Mouse (Mus musculus) layer of hippocampus, postnatal 10 days (tissue): ENCODE results near the gene C130026I21Rik. TPM values are rescaled to one million over a fixed set of nuclear protein-coding genes. Genes with fewer than 3 reads are reported as not detected.
"Not testable (repeated sequence)": the region's sequence is repeated elsewhere in the genome, so short reads cannot be mapped to it uniquely, and the experiment has no call there.

Experiments
- DNase-seq, 2 experiments: peaks; one replicate each; pipeline ENCODE4 v3.0.0; 2021; ENCODE audit warnings: low spot score in 2 of 2
- total RNA-seq, 2 experiments: library from RNA; stranded (reverse); gene quantifications; 2 replicates each; pipeline ENCODE4 v1.2.3; 2021

The C130026I21Rik gene
- total RNA-seq, 2 experiments from 2014 or later, result 0.42 to 0.69 TPM

DNA sequence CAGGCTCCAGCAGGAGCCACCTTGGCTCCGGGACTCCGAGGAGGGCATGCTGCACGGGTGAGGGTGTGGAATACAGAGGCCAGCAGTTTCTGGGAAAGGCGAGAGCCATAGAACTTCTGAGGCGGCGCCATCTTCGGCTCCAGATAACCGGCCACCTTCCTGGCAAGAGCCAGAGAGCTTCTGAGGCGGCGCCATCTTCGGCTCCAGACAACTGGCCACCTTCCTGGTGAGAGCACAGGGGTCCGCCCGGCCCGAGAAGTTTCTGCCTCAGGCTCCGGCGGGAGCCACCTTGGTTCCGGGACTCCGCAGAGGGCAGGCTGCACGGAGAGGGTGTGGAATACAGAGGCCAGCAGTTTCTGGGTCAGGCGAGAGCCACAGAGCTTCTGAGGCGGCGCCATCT lies 136.7 kb downstream of the C130026I21Rik start:
- DNase-seq, result not testable (repeated sequence)

DNA sequence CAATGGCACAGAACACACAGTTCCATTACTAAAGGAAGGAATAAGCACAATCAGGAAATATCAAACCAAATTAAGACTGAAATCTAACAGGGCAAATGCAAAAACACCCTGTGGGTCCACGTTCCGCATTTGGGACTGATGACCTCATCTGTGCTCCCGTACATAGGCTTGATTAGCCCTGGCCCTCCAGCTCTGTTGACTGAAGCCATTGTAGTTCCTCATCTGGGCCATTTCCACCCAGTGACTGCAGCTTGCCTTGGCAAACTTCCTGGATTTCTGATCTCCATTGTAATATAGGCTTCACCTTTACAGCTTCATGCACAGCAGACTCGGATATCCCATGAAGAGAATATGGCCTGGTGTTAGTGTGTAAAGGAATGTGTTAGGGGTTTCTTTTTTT lies 148.5 kb downstream of the C130026I21Rik start:
- not testable (repeated sequence) for DNase-seq

DNA sequence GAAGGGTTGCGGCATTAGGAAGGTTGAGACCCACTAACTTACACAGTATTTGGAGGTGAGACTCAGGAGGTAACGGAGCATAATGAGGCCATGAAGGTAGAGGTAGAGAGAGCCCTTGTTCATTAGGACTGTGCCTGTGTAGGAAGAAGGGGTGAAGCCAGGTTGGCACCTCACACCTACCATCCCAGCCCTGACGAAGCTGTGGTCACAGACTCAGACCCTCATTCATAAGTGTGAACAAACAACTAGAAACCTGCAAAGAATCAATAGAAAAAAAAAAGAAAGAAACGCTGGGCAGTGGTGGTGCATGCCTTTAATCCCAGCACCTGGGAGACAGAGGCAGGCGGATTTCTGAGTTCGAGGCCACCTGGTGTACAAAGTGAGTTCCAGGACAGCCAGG lies 152.0 kb downstream of the C130026I21Rik start:
- not testable (repeated sequence) for DNase-seq

DNA sequence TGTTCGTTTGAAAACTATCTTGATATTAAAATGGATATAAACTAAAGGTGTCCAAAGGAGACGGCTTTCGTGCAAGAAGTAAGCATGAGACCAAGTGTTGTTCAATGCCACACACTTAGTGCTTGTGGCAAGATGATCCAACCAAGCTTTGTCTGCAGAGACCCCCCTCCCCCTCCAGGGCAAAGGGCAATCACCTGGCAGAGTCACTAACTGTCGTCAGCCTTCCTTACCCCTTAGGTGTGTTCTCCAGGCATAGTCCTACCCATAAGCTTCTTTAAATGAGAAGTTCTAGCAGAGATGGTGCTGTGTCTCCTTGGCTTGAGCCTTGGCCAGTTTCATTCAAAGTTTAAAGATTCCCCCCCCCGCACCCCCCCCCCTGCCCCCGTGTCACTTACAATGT lies 152.8 kb downstream of the C130026I21Rik start:
- not testable (repeated sequence) for DNase-seq

DNA sequence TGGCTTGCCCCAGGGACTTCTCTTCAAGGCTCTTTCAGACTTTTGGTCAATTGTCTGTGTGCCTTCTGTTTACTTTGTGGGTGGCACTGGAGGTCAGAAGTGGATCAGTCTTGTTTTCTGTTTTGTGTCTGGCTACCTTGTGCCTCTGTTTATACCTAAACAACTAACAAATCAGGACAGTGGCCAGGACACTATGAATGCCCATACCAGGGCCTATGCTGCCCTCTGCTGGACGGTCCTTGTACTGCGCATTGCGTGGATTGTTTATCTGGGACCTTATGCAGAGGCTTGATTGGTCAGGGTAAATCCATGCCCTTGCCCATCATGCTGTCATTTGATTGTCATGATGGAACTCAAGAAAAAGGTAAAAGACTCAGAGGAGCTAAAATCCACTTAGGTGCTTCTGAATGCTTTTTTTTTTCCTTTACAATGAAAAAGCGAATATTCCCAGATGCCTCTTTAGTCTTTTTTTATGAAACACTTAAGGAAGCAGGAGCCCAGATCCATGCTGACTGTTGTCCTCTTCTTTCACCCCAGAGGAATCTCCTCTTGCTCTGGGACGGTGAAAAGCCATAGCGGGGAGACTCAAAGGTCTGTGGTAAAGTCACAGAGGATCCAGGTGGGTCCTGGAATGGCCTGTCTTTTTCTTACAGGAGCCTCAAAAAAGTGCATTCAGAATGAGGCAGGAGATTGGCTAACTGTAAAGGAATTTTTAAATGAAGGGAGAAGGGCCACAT lies 155.5 kb downstream of the C130026I21Rik start:
- peak; percentile 47 to 54 for DNase-seq

DNA sequence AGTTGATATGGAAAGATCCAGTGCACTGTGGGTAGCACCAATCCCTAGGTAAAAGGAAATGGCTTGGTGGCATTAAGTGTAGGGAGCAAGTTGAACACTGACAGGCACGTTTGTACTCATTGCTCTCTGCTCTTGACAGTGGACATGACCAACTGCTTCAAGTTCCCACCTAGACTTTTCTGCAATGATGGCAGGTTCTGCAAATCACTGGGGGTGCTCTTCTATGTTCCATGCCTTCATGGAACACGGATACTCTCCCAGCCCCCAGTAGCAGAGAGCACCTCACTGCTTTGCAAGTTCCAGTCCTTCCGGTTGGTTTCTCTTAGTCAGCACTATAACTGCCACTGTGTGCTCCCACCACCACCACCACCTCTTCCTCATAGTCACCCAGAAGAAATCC lies 156.3 kb downstream of the C130026I21Rik start:
- not testable (repeated sequence) for DNase-seq

DNA sequence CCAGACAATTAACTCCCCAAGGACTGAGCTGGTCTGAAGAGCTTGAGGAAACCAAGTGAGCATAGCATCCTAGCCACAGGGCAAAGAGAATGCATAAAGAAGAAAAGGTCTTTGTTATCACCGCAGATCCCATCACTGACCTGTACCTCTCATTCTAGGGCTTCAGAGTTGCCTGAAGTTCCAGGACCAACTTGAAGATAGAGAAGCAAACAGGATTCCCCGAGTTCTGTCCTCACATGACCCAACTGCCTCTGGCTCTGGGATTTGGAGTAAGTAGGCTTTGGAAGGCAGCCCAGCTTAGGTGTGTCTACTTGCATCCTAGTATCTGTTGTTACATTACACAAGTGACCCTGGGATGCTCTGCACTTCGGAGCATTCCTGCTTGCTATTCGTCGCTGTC lies 157.5 kb downstream of the C130026I21Rik start:
- DNase-seq, result not testable (repeated sequence)

DNA sequence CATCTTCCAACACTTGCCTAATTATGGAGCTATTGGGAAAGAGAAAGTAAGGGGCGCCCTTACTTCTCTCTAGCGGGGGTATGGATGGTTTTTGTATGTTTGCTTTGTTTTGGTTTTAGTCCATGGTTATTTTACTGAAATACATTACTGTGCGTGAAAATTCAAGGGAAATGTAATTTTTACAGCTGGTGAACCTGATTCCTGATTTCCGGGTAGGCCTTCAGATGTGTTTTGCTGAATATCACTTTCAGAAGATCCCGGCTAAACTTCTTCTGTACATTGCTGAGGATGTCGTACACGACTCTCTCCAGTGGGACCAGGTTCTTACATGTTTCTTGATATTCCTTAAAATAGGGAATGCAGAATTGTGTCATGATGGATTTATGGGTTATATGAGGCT lies 158.1 kb downstream of the C130026I21Rik start:
- not testable (repeated sequence) for DNase-seq

DNA sequence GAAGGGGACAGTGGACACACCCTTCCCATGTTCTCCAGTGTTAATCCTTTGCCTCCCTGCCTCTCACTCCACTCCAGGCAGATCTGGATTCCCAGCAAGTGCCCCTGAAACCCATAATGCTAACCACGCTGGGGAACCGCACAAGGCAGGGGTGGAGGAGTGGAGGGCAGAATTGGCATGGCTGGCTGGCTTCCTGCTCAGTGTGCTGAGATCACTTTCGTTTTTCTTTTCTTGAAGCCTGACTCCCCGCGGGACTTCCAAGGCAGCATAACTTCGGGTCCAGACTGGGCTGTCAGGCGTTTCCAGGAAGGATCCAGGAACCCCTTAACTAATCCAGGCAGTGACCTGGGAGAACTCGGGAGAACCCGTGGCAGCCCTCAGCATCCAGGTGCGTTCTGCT lies 158.8 kb downstream of the C130026I21Rik start:
- not testable (repeated sequence) for DNase-seq

DNA sequence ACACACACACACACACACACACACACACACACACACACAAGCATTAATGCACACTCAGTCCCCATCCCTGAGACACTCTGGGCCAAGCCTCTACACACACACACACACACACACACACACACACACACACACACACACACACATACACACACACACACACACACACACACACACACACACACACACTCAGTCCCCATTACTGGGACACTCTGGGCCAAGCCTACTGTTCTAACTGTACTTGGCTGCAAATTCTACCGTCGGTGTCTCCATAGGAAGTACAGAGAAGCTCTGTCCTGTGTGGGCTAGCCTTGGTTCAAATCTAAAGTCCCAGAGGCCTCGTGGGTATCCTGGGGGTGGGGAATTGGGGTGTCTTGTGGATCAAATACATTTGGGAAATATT lies 159.5 kb downstream of the C130026I21Rik start:
- not testable (repeated sequence) for DNase-seq

DNA sequence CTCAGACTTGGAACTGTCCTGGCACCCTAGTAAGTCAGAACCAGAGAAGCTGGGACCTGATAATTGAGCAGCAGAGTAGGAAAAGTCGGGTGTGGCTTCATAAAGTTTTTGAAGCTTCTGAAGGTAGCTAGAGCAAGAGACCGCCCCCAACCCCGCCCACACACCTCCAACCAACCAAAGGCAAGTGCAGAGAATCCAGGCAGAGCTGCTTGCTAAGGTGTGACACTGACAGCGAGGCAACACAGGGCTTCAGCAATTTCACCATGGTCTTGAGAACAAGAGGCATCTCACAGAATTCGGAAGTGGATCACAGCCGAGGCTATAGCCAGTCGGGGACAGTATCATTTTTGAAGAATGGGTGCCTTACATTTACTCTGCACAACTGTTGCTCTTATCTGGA lies 160.6 kb downstream of the C130026I21Rik start, which contains the start of gene A530032D15Rik:
TSS of gene A530032D15Rik (minus strand) at position 101 of the 400 bp plus-strand sequence.
- DNase-seq, result not testable (repeated sequence)

DNA sequence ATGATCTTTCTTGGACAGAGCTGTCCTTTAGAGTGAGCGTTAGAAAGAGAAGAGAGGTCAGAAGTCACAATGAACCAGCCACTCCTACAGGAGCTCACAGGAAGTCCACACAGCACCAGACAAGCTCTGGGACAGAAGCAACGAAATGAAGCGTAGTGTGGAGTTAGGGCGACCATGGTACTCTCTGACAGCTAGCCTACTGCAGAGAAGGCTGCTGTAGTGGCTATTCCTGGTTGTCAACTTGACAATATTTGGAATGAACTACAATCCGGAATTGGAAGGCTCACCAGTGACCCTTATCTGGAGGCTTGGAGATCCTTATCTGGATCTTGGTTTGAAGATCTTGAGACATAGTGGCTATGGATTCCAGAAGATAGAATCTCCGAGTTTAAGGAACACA lies 164.4 kb downstream of the C130026I21Rik start:
- not testable (repeated sequence) for DNase-seq

DNA sequence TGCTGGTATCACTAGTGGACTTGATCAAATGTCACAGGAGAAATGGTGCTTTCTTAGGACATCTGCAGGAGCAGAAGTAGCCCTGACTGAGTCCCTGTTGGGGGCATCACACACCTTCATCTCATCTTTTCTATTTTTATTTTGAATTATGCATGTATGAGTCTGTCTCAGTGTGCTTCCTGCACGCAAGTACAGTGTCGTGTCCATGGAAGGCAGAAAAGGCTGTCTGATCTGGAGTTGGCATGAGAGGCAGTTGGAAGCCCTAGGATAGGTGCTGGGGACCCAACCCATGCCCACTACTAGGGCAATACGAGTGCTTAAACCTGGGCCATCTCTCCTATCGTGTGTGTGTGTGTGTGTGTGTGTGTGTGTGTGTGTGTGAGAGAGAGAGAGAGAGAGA lies 165.0 kb downstream of the C130026I21Rik start:
- DNase-seq, result not testable (repeated sequence)

DNA sequence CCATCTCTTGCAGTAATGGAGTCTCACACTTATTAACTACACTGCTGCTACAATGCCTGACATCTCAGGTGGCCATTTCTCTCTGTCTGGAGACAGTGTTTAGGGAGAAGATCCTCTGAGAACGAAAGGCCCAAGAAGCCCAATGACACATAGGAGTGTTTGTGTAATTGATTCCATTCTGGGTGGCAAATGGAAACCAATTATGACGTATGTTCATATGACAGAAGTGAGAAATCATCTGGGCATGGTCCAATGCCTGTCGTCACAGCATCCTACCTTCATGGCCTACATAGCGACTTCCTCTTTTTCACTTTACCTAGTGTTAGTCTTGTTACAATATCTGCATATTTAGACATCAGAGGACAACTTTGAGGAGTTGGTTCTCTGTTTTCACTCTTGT lies 168.6 kb downstream of the C130026I21Rik start:
- DNase-seq, result not testable (repeated sequence)

DNA sequence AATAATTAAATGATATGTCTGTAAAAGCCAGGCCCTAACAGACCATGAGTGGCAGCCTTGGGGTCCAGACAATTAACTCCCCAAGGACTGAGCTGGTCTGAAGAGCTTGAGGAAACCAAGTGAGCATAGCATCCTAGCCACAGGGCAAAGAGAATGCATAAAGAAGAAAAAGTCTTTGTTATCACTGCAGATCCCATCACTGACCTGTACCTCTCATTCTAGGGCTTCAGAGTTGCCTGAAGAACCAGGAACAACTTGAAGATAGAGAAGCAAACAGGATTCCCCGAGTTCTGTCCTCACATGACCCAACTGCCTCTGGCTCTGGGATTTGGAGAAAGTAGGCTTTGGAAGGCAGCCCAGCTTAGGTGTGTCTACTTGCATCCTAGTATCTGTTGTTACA lies 170.5 kb downstream of the C130026I21Rik start, which contains the start of gene Gm10553:
TSS of gene Gm10553 (plus strand) at position 301 of the 400 bp plus-strand sequence.
- not testable (repeated sequence) for DNase-seq

DNA sequence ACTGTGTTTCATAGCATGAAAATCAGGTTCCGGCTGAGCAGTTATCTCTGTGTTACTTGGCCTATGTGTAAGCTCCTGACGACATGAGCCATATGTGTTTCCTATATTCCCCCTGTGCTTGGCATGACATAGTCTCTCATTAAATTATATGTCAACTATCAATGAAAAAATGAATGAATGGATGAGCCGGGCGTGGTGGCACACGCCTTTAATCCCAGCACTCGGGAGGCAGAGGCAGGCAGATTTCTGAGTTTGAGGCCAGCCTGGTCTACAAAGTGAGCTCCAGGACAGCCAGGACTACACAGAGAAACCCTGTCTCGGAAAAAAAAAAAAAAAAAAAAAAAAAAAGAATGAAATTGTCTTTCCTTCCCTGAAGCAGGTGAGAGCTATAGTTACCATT lies 171.3 kb downstream of the C130026I21Rik start:
- not testable (repeated sequence) for DNase-seq

DNA sequence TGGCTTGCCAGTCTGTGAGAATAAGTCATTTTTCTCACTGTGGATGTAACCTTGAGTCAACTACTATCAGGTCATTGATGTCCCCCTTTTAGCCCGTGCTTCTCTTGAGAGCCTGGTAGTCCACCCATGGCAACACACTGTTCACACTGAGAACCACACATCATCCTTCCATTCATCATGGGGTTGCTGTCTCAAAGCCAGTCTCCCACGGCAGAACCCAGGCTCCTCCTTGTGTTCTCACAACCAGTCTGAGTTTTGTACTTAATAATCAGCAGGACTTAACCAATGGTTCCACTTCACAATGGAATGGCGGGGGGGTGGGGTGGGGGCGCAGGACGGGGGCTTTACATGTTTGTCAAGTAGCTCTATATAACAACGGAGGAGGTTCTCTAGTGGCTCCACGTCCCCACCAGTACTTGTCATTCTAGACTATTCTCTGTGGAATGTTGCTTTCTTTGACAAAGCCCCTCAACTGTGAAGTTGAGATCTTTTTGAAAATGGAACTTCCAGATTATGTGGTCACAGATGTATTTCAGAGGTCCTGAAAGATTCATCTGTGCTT lies 177.3 kb downstream of the C130026I21Rik start:
- DNase-seq, result not testable (repeated sequence)

DNA sequence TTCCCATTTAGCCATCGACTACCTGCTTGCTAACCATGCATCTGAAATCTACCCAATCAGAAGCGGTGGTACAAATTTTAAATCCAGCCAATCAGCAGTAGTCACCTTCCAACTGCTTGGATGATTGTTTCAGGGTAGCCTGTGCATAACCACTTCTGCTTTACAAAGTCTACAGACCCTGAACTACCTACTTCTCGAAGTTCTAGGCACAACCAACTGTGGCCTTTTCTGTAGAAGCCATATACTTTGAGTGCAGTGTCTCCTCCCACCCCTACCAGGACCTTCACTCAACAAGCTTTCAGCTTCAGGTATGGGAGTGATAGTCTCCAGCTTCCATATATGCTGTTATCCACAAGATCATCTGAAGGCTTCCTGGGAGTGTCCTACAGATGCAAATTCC lies 178.2 kb downstream of the C130026I21Rik start:
- DNase-seq, result not testable (repeated sequence)

DNA sequence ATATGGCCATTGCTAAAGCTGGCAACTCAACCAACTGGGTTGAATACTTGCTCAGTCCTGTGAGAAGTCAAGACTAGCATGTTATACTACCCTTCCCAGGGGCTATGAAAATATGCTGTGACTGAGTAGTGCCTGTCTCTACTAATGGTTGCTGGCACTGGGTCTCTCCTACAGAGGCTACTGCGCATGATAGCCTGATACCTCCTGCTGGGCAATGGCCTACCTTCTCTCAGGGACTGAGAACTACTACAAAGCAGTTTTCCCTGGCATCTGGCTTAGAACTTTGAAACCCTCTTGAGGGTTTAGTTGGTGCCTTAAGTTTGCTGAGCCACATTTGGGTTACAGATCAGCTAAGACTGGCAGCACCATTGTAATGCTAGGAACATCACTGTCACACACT lies 184.2 kb downstream of the C130026I21Rik start:
- DNase-seq, result not testable (repeated sequence)

DNA sequence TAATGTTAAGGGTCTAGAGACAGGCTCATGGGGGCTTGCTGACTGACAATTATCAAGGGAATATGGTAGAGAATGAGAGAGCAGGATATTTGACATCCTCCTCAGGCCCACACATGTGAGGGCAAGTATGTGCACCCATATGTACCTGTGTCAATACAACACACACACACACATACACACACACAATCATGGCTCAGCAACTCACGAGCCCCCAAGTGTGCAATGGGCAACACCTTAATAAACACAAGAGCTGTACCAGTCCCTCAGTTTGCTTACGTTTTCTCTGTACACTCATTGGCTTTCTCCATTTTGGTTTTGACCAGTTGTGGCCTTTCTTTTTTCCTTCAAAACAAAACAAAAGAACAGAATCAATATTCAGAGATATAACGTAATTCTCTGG lies 185.6 kb downstream of the C130026I21Rik start:
- not testable (repeated sequence) for DNase-seq

DNA sequence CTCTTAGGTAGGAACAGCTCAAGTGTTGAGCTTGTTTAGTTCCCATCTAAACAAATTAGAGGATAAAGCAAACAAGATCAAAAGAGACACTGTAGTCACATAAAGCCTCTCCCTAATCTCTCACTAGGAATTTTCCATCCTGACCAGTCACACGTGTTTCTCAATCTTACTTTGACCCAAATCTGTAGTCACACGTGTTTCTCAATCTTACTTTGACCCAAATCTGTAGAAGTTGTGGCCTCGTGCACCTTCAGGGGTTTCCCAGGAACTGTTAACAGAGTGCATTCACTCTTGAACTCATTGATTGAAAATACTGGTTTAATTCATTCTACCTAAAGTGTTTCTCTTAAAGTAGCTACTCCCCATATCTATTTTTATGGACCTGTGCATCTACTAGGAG lies 197.3 kb downstream of the C130026I21Rik start:
- not testable (repeated sequence) for DNase-seq

DNA sequence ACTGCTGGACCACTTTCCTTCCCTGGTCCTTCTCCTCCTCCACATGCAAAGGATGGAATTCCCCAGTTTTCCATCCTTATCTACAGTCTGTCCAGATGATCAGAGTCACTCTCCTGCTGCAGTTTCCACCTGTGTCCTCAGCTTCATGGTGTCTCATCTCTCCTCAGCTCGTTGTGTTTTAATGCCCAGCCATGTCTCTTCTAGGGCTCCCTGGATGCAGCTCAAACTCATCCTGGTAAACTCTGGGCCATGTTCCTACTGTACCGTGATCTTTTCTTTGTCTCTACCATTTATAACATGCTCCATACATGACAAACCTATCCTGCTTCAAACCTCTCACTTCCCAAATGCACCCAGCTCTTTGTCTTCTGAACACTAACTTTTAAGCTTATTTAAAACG lies 198.7 kb downstream of the C130026I21Rik start:
- DNase-seq, result not testable (repeated sequence)
